Mouse (Mus musculus) mesoderm, embryonic 11.5 days (tissue): ENCODE data around the gene Galm.

Source experiments
- DNase-seq: peaks from one replicate; pipeline ENCODE4 v3.0.0-alpha.2; 2012; ENCODE audit warnings: low read depth, low spot score

Galm gene

DNA sequence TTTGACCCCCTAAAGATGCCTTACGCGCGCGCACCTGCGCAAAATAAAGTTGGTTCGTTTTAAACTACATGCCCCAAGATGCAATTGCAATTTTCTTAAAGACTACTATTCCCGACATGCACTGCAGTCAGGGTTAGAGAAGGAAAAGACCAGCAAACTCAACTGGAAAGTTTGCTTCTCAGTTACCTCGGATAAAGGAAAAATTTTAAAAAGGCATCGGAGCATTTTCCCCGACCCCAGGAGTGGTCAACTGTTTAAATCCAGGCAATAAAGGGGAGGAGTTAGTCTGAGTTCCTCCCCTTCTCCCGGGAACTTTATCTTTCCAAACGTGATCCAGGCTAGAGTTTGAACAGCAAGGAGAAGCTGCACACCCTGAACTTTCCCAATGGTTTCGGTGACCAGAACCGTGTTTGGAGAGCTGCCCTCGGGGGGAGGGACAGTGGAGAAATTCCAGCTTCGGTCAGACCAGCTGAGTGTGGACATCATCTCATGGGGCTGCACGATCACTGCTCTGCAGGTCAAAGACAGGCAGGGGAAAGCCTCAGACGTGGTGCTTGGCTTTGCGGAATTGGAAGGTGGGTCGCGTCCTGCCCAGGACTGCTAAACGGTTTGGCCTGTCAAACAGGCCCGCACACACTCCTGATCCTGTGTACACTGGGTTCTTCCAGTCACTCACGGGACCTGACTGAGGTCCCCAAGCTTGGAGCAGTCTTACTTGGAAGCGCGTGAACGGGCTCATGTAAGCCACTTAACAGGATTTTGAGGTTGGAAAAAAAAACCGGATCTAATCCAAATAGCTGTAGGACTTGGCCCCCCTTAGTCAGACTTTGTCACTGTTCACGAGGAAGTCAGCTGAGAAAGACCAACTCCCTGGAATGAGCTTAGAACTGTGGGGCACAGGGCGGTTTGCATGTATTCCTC lies at the start of gene Galm:
Gene Galm, plus strand, starts transcription at position 141 of the 921 bp plus-strand sequence.
- peak; percentile 53 for DNase-seq

DNA sequence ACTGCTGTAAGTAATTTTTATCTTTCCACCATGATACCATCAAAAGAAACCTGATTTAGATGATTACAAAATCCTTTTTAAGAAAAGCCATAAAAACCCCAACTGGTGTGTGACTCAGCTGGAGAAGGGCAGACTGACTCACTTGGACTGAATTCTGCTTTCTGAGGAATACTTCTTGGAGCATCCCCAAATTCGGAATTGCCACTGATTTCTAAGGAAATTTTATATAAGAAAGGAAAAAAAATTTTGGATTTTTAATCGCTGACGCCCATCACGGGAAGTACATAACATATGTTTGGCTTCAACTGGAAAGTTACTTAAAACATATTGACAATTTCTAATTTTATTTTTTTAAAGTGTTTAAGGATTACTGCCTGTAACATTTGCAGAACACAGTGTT lies 48.5 kb upstream of the Galm start:
- DNase-seq, result no peak

DNA sequence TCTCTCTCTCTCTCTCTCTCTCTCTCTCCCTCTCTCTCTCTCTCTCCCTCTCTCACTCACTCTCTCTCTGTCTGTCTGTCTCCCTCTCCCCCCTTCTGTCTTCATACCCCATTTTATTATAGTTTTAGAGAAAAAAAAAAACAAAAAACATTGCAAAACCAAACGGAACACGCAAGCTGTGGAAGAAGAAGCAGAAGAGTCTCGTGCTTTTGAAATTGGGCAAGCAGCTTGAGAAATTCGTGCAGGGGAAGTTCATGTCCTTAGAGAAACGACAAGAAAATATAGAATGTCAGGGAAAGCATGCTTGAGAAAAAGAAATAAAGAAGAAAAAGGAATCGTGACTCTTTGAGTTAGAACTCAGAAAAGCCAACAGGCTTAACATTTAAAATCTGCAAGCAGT lies 44.0 kb upstream of the Galm start:
- DNase-seq, result no peak

DNA sequence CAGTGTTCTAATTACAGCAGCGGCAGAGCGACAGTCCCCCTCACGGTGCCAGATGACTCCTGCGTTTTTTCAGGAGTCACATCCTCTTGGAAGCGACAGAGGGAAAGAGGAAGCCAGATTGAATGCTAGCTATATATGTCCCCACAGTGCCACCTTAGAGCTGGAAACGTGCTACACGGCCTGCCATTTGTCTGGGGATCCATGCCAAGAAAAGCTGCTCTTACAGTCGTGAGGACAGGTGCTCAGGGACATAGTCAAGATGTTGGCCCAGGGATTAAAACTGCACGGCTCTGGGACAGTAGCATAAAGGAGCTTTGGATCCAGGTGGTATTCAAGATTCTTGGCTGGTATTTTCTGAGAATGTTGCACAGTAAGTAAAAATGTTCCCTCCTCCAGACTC lies 42.8 kb upstream of the Galm start:
- DNase-seq, result no peak

DNA sequence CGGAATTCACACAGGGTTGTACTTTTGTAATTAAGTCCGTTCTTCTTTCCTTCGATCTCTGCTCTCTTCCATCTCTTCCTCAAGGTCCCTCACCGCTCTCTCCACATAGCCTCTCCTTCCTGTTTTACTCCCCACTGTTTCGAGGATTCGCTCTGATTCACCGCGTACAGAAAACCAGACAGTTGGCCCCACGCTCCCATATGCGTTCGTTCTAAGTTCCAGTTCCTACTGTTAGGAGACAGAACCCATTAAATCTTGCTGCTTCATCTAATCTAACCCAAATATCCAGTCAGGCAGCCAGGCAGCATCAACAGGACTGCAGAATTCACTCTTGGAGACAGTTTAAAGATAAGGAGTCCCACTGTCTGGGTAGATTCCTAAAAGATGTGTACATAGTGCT lies 40.7 kb upstream of the Galm start:
- no peak for DNase-seq

DNA sequence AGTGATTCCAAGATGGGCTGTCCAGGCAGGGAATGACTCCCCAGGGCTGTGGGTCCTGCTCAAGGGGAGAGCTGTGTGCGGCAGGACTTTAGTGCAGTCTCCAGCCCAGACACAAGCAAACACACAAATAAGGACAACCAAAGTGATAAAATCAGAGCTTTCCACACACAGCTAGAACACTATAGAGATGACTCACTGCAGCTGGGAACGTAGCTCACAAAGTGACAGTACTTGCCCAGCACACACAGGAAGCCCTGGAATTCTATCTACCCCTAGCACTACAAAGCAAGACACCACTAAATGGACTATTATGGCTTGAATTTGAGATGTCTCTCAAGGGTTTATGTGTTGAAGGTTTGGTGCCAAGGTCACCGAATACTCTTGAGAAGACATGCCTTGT lies 39.1 kb upstream of the Galm start:
- DNase-seq, result no peak

DNA sequence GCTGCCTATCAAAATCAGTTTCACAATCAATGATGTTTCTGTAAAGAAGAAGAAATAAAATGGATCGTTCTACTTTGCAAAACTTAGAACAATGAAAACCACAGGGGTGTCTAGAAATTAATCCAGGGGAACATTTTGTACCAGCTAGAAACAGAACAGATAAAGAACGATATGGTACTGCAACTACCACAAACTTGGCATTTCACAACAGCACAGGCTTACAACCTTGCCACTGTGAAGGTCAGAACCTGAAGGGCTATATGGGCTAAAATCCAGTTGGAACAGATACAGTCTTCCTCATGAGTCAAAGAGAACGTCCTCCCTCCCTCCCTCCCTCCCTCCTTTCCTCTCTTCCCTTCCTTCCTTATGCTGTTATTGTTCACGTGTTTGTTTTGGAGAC lies 36.7 kb upstream of the Galm start:
- no peak for DNase-seq

DNA sequence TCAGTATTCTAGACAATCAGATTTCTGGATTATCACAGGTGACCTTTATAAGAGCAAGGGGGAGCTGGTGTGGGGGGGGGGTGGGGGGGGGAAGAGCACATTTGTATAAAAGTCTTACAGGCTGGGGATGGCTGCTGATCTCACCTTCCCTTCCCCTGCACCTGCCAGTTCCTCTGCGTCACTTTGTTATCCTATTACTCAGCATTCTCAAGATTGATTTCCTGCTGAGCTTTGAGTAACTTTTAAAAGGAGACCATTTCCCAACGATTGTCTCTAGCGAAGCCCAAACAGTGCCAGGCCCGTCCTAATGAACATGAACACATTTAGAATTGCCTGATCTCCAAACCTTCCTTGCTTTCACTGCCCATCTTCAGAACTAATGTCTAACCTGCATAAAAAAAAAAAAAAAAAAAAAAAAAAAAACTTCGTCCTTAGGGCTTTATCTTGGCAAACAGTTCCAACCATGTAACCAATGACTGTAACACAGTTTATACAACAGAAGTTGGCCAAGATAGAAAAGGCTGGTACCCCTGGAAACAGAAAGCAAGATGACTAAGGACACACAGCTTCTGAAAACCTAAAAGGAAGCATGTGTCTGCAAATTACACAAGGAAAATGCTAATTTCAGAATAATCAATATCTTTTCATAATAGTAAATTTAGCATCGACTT lies 35.3 kb upstream of the Galm start:
- DNase-seq, result no peak

DNA sequence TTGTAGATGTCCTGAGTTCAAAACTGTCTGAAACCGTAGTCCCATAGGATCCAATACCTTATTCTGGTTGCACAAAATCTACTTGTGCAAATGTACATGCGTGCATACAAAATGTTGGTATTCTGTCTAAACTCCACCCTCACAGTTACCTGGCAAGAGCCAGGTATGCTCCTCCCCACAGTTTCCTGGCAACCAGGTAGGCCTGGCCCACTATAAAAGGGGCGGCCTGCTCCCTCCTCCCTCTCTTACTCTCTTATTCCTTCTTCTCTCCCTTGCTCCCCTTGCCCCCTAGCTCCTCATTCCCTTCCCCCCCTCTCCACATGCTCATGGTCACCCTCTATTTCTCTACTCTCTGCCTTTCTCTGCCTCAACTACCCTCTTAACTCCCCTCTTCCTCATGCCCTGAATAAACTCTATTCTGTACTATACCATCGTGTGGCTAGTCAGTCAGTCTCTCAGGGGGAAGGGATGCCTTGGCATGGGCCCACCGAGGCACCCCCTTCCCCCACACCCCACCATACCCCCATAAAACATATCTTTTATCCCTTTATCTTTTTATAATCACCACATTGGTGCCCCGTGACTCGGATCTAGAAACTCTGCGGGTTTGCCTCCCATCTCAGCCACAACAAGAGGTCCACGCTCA lies 31.9 kb upstream of the Galm start:
- DNase-seq, result no peak

DNA sequence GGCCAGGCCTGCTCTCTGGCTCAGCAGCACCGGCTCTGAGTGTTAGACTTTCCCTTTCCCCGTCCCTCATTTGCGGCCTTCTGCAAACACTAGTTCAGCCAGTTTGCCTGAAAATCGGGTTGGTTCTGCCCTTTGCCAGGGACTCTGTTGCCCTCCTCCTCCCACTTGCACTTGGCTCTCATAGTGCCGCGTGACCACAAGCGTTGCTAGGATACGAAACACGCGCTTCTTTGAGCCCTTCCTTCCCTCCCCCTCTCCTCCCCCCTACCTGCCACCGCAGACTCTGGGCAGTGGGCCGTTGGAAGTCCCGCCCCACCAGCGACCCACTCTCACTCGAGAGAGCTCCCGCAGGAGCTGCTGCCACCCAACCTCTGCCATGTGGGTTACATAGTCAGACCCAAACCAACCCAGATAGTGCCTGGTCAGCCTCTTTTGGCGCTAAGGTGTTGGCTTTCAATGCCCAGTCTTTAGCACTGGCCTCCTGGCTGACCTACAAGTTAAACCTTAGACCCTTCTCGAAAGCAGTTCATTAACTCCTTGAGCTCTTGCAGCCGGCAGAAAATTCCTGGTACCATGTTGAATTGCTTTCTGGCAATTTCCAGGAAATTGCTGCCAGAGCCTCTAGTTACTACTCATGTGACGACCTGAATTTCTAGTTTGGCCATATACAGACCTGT lies 31.1 kb upstream of the Galm start:
- peak; percentile 64 for DNase-seq

DNA sequence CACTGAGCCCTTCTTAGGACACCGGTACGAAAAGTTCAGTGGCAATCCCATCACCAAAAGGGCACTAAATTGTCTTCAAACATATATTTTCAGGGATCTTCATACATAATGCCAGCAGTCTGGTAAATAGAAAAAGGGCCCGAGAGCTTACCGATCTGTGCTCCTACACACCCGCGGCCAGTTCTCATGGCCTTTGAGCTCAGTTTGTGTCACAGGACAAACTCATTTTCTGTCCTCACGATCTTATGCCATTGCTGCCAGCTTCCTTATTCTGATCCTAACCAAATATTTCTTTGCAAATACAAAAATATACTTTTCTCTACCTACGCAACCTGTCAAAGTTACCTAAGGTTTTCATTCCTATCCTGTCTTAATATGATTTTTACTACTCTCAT lies 30.6 kb upstream of the Galm start:
- no peak for DNase-seq

DNA sequence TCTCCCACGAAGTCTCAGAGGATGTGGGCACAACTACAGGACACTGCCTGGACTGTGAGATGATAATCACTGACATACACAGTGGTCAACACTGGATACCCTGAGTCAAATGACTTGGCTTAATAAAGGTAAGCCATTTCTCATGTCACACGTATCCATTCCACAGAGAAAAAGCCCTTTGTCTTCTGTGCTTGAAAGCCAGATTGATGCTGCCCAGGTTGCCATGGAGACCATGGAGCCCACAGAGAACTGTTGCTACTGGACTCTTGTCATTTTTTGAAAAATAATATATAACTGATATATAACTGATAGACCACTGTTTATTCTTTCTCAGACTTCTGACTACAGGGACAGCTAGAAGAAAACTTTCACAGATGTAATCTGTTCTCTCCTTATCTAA lies 30.1 kb upstream of the Galm start:
- peak; percentile 52 for DNase-seq

DNA sequence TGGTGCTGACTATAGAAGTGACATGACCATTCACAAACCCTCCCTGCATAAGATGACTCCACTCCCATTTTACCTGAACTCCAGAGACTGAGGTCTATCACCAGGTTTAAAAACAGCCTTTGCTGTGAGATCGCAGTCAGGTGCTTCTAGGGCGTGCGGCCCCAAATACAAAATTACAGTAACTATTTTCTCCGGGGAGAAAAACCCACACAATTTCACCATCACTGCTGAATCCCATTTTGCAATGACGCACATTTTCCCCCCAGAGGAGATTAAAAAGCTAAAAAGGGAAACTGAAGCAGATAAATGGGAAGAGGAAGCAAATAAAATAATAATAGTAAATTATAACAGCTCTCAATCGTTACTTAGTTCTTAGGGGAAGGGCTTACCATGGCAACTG lies 27.4 kb upstream of the Galm start:
- DNase-seq, result no peak

DNA sequence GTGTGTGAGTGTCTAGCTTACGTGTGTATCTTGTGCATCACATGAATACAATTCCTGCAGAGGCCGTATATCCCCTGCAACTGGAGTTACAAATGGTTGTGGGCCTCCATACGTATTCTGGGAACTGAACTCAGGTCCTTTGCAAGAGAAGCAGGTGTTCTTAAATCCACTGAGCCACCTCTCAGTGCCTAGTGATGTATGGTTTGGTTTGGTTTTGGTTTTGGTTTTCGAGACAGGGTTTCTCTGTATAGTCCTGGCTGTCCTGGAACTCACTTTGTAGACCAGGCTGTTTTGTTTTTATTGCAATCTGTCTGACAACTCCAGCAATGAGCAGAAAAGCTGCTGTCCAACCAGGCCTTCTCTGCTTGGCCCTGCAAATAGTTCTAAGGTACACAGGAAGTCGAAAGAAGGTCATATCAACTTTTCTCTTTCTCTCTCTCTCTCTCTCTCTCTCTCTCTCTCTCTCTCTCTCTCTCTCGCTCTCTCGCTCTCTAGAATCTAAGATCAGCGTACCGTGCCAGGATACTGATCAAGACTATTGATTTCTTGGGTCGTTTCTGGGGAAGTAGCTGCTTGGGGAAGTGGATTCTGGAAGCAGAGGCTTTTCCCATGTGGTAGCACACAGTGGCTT lies 21.8 kb upstream of the Galm start:
- DNase-seq, result no peak

DNA sequence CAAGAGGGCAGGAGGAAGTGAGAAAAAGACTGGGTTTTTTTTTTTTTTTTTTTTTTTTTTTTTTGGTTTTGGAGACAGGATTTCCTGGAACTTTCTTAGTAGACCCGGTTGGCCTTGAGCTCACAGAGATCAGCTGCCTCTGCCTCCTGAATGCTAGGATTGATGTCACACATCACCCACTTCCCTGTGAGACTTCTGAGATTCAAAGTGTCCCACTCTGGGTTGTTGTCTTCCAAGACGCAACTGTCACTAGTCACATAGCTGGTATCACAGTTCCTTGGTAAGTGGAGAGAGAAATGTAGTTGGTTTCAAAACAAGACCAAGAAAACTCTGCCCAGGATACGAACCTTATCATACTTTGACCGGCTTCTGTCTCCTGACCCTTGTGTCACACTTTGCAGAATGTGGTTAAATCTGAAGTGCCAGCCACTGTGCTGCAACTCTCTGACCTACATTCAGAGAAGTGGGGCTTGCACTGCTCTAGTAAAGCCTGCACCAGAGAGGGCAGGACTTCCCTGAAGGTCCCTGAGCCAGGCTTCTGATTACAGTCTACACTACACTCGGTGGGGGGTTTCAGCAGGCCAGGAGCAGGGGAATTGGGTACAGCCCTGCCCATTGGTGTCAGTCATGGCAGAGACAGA lies 14.5 kb upstream of the Galm start:
- no peak for DNase-seq

DNA sequence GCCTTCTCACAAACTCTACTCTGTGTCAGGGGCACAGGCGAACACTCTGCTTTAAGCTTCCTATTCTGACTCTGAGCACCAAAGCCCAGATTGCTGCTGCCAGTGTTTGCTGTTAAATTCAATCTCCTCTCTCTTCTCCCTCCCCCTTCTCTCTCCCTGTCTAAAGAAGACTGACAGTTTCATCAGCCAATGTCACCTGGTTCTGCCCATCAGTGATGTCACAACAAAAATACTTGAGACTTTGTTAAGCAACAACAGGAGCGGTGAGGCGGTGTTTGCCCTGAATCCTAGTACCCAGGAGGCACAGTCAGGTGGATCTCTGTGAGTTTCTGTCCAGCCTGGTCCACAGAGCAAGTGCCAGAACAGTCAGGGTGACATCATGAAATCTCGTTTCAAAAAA lies 13.8 kb upstream of the Galm start:
- DNase-seq, result no peak

DNA sequence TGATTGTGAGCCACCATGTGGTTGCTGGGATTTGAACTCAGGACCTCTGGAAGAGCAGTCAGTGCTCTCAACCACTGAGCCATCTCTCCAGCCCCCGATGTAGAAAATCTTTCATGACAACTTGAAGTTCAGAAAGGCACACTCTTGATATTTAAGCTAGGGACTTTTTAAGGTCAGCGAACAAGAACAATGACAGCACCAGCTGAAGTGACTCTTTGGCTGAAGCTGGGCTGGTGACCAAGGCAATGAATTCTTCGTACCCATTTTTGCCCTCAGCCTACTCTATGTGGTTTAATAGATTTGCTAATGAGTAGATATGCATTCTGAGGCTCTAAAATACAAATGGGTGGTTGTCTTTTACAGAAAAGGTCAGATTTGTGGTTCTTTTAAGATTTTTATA lies 6.9 kb upstream of the Galm start:
- DNase-seq, result no peak

DNA sequence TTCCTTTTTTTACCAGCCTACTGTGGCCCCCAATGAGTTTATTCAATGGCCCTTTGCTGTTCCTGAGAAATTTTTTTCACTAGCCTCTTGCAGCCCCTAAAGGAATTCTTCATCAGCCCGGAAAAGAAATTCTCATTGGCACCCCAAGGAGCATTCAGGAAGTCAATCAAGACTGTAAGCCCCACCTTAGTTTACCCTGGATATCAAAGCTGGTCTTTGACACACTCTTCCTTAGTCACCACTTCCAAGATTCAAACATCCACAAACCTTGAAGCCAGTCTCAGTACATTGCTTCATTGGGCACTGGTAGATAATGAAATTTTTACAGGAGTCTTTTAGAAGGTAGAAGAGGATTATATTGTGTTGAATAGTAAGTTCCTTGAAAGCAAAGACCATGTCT lies 5.4 kb upstream of the Galm start:
- no peak for DNase-seq

DNA sequence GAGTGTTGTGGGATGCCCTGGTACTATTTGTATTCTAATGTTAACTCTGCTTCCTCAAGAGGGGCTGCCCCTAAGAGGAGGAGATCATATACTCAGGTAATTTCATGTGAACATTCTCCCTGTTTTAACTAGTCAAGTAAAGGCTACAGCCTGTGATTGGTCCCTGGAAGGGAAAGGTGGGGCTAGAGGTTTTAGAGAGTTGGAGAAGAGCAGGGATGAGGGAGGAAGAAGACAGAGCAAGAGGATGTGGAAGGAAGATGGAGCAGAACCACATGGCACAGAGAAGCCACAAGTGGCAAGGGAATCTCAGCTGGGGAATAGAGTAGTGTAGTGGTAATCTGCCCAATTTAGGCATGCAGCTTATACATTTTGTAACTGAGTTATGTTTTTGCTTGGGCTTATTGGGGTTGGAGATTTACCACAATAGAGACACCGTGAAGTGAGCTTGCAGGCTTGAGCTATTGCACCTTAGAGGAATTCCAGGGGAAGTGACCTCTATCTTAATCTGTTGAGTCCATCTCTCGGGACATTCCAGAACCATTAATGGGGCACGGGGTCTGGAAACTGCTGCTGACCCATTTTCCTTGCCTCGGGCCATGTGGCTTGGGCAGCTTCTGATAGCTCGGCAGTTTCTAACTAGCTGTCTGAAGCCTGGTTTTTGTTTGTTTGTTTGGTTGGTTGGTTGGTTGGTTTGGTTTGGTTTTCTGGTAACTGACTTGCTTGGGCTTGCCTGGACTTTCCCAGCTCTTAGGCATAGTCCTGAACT lies 2.1 kb upstream of the Galm start:
- DNase-seq, result no peak

DNA sequence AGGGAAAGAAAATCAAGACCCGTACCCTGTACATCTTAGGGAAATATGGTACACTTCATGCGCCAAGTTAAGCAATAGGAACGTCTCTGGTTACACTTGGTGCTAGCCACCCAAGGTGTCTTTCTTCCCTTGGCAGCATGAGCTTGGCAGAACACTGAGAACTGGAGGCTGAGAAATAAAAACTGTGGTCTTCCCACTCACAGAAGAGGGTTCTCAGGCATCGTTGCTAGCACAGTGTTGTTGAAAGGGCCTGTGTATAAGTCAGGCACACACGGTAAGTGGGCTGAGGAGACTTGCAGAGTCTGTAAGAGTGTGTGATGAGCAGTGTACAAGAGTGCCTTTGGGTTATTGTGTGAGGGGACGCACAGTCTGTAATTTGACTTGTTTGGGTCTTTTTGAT lies 1.1 kb upstream of the Galm start:
- DNase-seq, result no peak
